Mouse (Mus musculus): ENCODE data around the gene Gm10663.

- no peak for TF ChIP-seq POLR2A (IDR thresholded peaks at IDR 0.05; ENCODE audit: low read depth, low read length)
- TF ChIP-seq CTCF (conservative IDR thresholded peaks at IDR 0.05; ENCODE audit: insufficient read depth, insufficient read length, low read depth, low read length), result no peak
Observed at GRCm38 (mm10) chr8:65065622-65066021, 9.2 kb upstream of the Gm10663 start.

All from kidney, adult 2 months (tissue).